Mouse (Mus musculus) MEL (cell line): ENCODE measurements around the gene Ppp1r35.

ENCODE experiments used
- CHD2 ChIP-seq: IDR thresholded peaks from 2 replicates; pipeline ENCODE4 v1.6.1; 2011; ENCODE audit warnings: low read length, improper control_type of control experiment
- CTCF ChIP-seq, 3 experiments: IDR thresholded peaks in 2 of 3; conservative IDR thresholded peaks in 1 of 3; 2 replicates each; pipeline ENCODE4 v1.5.1; 2011 to 2012; ENCODE audit warnings: low read length in 3 of 3, low read depth in 2 of 3, mild to moderate bottlenecking in 2 of 3, improper control_type of control experiment in 1 of 3, inconsistent platforms in 1 of 3, mixed read lengths in 1 of 3, moderate library complexity in 1 of 3; ENCODE audit not compliant: control insufficient read depth in 1 of 3, insufficient read depth in 1 of 3, poor library complexity in 1 of 3, severe bottlenecking in 1 of 3
- EP300 ChIP-seq, 2 experiments: IDR thresholded peaks; 2 replicates each; pipeline ENCODE4 v1.6.1; 2011; ENCODE audit warnings: improper control_type of control experiment in 2 of 2, low read length in 2 of 2, low read depth in 1 of 2, mild to moderate bottlenecking in 1 of 2
- ETS1 ChIP-seq: IDR thresholded peaks from 2 replicates; pipeline ENCODE4 v1.6.1; 2012; ENCODE audit warnings: low read depth, mild to moderate bottlenecking, inconsistent platforms, low read length, improper control_type of control experiment, moderate library complexity
- GATA1 ChIP-seq: IDR thresholded peaks from 2 replicates; pipeline ENCODE4 v1.6.1; 2011; ENCODE audit warnings: low read depth, low read length, improper control_type of control experiment
- MAFK ChIP-seq: IDR thresholded peaks from 2 replicates; pipeline ENCODE4 v1.6.1; 2011; ENCODE audit warnings: low read depth, mild to moderate bottlenecking, low read length, improper control_type of control experiment, borderline replicate concordance
- MAZ ChIP-seq: IDR thresholded peaks from 2 replicates; pipeline ENCODE4 v1.6.1; 2012; ENCODE audit warnings: low read depth, mild to moderate bottlenecking, inconsistent platforms, low read length, improper control_type of control experiment
- POLR2A ChIP-seq, 2 experiments: IDR thresholded peaks; 2 replicates each; pipeline ENCODE4 v1.6.1; 2011 to 2012; ENCODE audit warnings: low read length in 2 of 2, mild to moderate bottlenecking in 2 of 2, control low read depth in 1 of 2, improper control_type of control experiment in 1 of 2, low read depth in 1 of 2, moderate library complexity in 1 of 2; ENCODE audit not compliant: control insufficient read depth in 1 of 2, insufficient read depth in 1 of 2, poor library complexity in 1 of 2
- RAD21 ChIP-seq: IDR thresholded peaks from 2 replicates; pipeline ENCODE4 v1.6.1; 2011; ENCODE audit warnings: mild to moderate bottlenecking, low read depth, low read length, improper control_type of control experiment
- RCOR1 ChIP-seq: IDR thresholded peaks from 2 replicates; pipeline ENCODE4 v1.6.1; 2012; ENCODE audit warnings: low read depth, mild to moderate bottlenecking, inconsistent platforms, low read length, improper control_type of control experiment
- USF1 ChIP-seq: IDR thresholded peaks from 2 replicates; pipeline ENCODE4 v1.6.1; 2014; ENCODE audit warnings: low read depth, mild to moderate bottlenecking, inconsistent platforms, low read length, improper control_type of control experiment, moderate library complexity
- ZMIZ1 ChIP-seq: IDR thresholded peaks from 2 replicates; pipeline ENCODE4 v1.6.1; 2012; ENCODE audit warnings: low read depth, mild to moderate bottlenecking, inconsistent platforms, low read length, improper control_type of control experiment, moderate library complexity

- TF ChIP-seq CTCF (IDR thresholded peaks at IDR 0.05 in 2 of 3, conservative IDR thresholded peaks at IDR 0.05 in 1 of 3; ENCODE audit: control insufficient read depth in 1 of 3, insufficient read depth in 1 of 3, low read depth in 2 of 3, low read length in 3 of 3, poor library complexity in 1 of 3, severe bottlenecking in 1 of 3) (no peak), CHD2 (no peak), RAD21 (no peak), MAZ (no peak), USF1 (no peak), MAFK (no peak), POLR2A (IDR thresholded peaks at IDR 0.05; ENCODE audit: control insufficient read depth in 1 of 2, insufficient read depth in 1 of 2, low read depth in 1 of 2, low read length in 2 of 2, poor library complexity in 1 of 2) (no peak), EP300 (IDR thresholded peaks at IDR 0.05; ENCODE audit: low read depth in 1 of 2, low read length in 2 of 2) (no peak), ZMIZ1 (no peak), ETS1 (no peak), GATA1 (no peak), RCOR1 (no peak)
Observed at GRCm38 (mm10) chr5:137742048-137742447, 36.6 kb upstream of the Ppp1r35 start.
